Mouse (Mus musculus) adrenal gland, postnatal 4 days (tissue): ENCODE measurements around the gene BC030867. TPM values are rescaled to one million over a fixed set of nuclear protein-coding genes. Genes with fewer than 3 reads are reported as not detected.

ENCODE experiments used
- DNase-seq, 2 experiments: peaks; one replicate each; pipeline ENCODE4 v3.0.0; 2021 to 2022; ENCODE audit warnings: low spot score in 2 of 2, mixed read lengths in 2 of 2
- long read RNA-seq, 2 experiments: library from polyadenylated mRNA; stranded (forward); transcript quantifications; one replicate each; pipeline ENCODE4 v2.0.0; 2021
- total RNA-seq, 2 experiments: library from RNA; stranded (reverse); gene quantifications; 2 replicates each; pipeline ENCODE4 v1.2.3; 2021

Gene BC030867
- 1 to 10 TPM; 4.8 to 6.0 TPM for total RNA-seq
- long read RNA-seq, experiment 1, partial matches to known transcripts = 0 of 4 reads
- long read RNA-seq, experiment 1, other reads (novel, unspliced or antisense) = 1 of 4 reads
- long read RNA-seq, experiment 2, partial matches to known transcripts = 2 of 7 reads
- long read RNA-seq, experiment 2, other reads (novel, unspliced or antisense) = 2 of 7 reads

GRCm38 (mm10) chr11:102248630-102249230 lies at the start of gene BC030867:
Gene BC030867, plus strand, starts transcription at chr11:102248882.
- DNase-seq = peak; percentile 81 to 85

GRCm38 (mm10) chr11:102199856-102200255 lies 48.8 kb upstream of the BC030867 start:
- DNase-seq = peak in 1 of 2 experiments; percentile 2

GRCm38 (mm10) chr11:102201408-102201821 lies 47.3 kb upstream of the BC030867 start:
- peak in 1 of 2 experiments; percentile 1 for DNase-seq

DNA sequence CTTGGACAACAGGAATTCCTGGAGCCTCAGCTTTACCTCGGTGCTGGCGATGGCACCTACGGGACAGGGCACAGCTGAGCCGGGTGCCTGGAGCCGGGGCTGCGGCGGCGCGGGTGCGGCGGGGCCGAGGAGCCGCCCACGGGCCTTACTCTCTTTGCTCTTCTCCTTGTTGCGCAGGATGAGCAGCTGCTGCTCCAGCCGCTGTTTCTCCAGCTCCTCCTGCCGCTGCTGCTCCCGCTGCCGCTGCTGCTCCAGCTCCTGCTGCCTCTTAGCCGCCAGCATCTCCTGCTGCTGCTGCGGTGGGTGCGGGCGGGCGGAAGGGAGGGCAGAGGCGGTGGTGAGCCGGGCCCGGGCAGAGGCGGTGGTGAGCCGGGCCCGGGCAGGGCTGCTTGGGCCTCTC lies 42.2 kb upstream of the BC030867 start:
- no peak for DNase-seq

DNA sequence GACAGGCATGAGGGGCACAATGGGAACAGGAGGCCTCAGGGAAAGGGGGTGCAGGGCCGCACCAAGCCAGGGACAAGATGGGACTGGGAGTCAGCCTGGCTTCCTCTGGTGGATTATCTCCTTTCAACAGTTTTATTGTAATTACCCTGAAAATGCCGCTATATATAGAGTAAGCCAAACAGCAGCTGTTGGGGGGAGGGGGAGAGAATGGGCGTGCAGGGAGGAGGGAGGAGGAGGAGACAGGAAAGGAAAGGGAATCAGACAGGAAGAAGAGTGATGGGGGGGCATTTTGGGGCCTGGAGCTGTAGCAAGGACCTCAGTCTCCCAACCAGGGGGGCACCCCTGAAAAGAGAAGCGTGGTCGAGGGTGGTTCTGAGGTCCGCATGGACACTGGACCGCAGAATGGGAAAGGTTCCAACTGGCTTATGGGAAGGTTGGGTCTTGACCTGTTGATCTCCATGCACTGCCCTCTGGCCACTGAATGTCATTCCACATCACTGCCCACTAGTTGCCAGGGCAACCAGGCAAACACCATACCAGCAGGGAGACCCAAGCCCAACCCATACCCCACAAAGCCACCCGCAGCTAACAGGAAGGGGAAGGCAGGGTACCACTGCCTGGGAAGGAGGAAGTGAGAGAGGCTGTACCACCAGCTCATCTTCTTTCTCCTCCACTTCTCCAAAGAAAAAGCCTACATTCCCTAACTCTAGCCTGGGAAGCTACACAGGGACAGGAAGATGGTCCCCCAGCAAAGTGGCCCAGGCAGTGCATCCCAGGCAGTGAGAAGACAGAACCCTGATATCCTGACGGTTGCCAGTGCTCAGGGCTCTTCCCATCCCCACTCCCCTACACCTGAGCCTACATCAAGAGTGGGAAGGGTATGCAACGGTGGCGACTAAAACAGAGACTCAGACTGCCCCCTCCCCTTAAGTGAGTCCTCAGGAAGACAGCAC lies 40.6 kb upstream of the BC030867 start:
- DNase-seq = no peak

DNA sequence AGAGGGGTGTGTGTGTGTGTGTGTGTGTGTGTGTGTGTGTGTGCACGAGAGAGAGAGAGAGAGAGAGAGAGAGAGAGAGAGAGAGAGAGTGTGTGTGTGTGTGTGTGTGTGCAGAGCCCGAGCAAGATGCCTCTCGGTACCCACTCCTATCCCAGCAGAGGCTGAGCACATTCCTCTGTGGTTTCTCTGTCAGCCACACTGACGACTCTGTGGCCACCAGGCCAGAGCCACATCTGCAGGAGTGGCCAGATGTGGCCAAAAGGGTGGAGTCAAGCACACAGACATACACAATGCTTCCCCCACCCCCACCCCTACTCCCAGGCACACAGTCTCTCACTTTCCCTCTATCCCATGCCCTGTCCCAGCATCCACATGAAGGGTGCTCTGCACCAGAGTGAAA lies 39.8 kb upstream of the BC030867 start:
- DNase-seq = no peak

DNA sequence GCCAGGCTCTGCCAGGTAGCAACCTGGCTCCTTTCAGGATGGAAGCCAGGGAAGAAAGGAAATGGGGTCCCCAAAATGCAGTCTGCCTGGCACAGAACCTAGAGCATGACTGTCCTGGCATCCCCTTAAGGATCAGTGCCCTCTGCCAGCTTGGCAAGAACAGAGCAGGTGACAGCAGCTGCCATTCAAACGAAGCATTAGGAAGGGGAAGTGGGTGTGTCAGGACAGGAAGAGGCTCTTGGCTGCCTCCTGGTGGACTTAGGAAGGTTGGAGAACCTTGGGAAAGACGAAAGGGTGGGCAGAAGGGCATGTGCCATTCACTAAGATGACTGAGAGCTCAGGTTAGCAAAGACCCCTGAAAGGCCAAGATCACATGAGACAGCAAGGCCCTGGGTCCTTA lies 38.9 kb upstream of the BC030867 start:
- DNase-seq = no peak

DNA sequence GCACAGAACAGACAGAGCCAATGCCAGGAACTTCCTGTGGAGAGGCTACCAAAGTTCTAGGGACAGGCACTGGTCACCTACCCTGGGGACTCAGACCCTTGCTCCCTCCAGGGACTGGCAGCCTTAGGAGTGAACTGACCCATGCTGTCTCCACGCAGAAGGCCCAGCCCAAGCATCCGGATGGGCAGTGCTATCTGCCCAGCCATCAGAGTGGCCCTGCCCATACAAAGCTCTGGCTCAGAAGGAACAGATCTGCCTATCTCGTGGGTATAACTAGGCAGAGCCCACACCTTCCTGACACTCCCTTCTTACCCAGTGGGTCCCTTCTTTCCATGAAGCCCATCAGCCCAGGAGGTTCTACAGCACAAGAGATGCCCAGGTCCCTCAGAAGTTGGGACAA lies 38.5 kb upstream of the BC030867 start:
- no peak for DNase-seq

DNA sequence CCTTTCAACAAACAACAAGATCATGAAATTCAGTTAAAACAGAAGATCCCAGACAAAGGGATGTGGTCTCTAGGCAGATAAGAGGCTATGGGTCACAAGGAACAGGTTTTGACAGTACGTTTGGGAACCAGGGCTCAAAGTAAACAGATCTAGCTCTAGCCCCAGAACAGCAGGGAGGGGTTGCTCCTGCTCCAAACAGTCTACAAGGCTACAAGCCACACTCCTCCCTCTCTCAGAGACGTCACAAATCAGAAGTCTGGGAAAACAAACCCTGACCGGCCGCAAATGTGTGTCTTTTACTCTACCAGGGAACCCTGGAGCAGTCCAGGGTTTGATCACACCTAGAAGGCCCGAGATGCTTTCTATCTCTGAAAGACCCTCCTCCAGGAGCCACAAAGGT lies 37.7 kb upstream of the BC030867 start:
- no peak for DNase-seq

GRCm38 (mm10) chr11:102211936-102212341 lies 36.7 kb upstream of the BC030867 start:
- no peak for DNase-seq

DNA sequence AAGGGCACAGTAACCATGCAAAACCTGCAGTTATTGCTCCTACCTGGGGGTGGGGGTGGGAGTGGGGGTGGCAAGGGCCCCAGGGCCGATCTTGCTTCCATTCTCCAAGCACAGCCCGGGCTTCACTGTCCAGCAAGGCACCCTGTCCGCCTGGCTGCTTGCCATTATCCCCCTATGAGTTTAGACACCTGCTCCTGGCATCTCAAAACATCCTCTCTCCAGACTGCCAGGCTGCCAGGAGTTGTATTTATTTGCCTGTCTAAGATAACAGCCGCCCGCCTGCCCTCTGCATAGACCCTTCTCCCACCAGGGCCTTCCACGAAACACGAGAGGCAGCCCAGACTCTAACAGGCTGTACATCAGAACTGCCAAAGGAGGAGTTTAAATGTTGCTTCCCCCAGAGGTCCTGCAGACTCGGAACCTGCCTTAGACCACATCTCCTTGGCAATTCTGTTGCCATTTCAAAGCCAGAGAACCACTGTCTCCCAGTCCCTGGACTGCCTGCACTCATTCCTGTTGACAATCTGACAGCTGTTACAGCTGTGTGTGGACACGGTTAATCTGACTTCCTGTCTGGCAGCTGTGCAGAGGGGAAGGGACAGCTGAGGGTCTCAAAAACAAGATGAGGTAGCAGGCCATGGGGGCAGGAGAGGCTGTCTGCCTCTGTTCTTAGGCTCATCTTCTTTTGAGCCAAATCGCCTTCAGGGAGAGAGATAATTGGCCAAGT lies 34.1 kb upstream of the BC030867 start:
- no peak for DNase-seq

GRCm38 (mm10) chr11:102215511-102215910 lies 33.2 kb upstream of the BC030867 start:
- no peak for DNase-seq

DNA sequence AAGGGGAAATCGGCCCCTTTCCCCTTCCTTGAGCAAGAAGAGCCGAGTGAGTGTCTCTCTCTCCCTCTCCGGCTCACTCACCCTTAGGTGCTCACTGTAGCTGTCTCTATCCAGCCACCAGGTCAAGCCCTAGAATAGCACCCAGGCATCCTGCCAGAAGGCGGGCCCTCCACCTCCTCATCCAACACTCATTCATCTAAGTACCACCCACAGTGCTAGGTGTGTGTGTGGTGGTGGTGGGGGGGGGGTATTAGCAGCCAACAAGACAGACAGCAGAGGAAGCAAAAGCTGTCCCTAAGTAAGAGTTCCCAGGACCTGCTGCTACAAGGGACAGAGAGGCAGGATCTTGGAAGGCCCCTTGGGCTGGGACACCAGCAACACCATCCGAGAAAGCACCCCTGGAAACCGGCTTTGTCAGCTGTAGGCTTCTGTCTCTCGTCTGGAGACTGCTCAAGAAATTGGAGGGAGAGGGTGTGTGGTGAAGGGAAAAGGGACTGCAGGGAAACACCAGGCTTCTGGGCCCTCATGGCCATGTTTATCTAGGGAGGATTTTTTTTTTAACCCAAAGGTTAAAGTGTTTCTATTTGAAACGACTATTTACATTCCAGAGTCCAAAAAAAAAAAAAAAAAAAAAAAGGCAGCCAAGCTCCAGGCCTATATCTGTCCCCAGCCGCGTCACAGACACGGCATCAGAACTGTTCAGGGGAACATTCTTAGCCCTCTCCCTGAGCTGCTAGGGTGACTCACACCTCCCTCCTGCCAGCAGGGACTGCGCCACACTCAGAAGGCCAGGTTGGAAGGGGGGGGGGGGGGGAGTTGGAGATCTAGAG lies 32.4 kb upstream of the BC030867 start:
- no peak for DNase-seq

DNA sequence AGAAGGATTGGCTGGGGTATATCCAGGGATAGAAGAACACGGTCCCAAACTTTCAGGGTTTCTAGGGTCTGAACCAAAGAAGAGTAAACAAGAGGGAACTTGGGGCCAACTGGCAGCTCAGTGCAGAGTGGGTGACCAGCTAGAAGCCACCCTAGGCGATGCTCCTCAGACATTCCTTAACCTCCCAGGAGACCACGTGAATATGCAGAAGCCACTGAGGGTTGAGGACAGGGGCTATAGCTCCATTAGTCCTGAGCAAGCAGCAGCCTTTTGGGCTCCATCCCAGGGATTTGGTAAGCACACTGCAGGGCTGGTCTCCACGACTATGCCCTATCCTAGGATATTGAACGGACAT lies 31.8 kb upstream of the BC030867 start:
- DNase-seq = no peak

DNA sequence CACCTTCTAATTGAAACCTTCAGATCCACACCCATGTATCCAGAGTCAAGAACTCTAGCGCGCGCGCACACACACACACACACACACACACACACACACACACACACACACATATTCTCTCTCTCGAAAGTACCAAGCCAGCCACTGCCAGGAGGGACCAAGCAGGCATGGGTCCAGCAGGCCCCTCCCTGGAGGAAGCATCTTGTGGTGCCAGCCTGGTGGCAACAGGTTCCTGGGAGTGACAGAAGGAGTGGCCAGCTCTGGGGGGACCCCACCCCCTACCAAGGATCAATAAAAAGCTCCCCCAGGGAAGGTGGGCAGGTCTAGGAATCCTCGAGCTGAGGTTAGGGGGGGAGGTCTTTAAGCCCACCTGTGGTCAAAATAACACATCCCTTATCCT lies 31.3 kb upstream of the BC030867 start:
- no peak for DNase-seq

GRCm38 (mm10) chr11:102217876-102218430 lies 30.7 kb upstream of the BC030867 start:
- DNase-seq = no peak

GRCm38 (mm10) chr11:102218783-102219182 lies 29.9 kb upstream of the BC030867 start:
- DNase-seq = peak; percentile 71 to 87

GRCm38 (mm10) chr11:102219247-102219993 lies 29.3 kb upstream of the BC030867 start:
- DNase-seq = no peak

GRCm38 (mm10) chr11:102219994-102220346 lies 28.7 kb upstream of the BC030867 start:
- DNase-seq = no peak

GRCm38 (mm10) chr11:102220451-102220850 lies 28.2 kb upstream of the BC030867 start:
- no peak for DNase-seq
